Mouse (Mus musculus): ENCODE measurements around the gene Gm11114. TPM values are rescaled to one million over a fixed set of nuclear protein-coding genes. Genes with fewer than 3 reads are reported as not detected.
A peak's percentile ranks its signal among the peaks of the same experiment; 100 is the strongest.

Gm11114 gene
- not detected for total RNA-seq (2022)

DNA sequence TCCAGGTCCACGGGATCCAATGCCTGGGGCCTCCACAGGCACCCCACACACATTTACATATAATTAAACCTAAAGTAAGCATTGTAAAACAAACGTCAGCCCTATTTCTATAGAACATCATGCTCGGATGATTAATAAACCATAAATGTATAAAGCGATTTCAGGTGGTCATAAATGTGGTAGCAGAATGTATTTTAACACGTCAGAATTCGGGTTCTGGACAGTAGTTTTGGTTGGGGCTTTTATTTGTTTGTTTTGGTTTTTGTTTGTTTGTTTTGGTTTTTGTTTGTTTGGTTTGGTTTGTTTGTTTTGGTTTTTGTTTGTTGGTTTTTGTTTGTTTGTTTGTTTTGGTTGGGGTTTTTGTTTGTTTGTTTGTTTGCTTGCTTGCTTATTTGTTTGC is at the start of gene Gm11114:
TSS of gene Gm11114 (plus strand) at position 301 of the 400 bp plus-strand sequence.
- DNase-seq (ENCODE audit: low spot score in 2 of 2), result no peak

DNA sequence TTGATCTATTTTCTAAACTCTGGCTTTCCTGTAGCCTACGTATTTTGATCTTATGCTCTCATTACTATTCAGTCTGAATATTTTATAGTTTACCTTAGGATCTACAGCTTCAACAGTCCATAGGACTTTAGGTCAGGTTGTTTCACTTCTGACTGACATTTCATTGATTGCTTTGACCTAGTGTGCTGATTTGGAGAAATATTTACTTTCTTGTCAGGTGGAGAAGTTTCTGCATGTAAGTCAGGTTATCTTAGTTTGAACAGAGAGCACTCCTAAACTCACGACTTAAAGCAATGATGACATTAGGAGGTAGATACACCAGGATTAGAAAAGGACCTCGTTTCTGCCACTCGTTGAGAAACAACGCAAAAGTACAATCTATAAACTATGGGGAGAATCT is 45.7 kb upstream of the Gm11114 start:
- no peak for DNase-seq (ENCODE audit: low spot score in 2 of 2)

DNA sequence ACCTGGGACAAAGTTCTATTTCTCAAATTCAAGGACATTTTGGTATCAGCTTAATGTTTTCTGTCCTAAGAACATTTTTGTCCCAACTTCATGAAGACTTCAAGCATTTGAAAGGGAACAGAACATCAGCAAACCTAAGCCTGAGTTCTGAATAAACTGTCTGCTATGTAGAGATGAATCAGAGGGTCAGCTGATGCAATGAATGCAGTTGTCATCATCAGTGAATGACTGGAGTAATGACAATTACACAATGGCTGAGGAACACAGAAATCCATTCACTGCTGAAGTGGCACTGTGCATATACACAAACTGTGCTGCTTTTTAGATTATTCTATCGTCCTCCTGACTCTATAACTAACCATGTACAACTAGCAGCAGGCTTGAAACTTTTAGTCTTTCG is 38.5 kb upstream of the Gm11114 start:
- DNase-seq (ENCODE audit: low spot score in 2 of 2), result no peak

DNA sequence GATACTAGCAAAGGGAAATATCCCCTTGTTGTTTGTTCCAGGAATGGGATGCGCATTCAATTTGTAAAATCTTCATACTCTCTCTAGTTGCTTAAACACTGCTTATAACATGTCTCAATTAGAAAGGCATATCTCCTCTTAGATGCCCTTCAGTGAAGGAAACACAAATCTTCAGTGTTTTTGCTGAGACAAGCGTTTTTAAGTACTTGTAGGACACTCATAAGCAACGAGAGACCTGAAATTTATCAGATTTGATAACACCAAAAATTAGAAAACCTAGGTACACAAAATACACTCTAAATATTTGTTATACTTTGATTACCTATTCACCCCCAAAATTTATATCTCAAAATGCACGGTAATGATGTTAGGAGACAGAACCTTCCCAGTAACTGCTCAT is 9.7 kb upstream of the Gm11114 start:
- no peak for DNase-seq (ENCODE audit: low spot score in 2 of 2)

DNA sequence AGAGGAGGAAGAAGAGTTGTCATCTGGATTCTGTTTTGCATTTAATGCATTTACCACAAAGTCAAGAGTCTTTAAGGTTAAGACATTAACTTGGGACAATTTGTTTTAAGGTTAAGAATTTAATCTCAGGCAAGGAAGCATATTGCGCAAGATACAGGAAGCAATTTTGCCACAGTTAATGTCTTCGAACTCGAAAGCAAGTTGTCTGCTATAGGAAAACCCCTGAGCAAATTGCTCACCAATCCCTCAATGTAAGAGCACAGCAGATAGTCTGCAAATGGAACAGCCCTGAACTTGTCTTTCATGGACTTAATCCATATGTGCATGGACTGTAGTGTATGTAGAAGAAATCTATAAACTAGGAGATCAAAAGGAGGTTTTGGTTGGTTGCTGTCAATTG is 9.2 kb upstream of the Gm11114 start:
- no peak for DNase-seq (ENCODE audit: low spot score in 2 of 2)

DNA sequence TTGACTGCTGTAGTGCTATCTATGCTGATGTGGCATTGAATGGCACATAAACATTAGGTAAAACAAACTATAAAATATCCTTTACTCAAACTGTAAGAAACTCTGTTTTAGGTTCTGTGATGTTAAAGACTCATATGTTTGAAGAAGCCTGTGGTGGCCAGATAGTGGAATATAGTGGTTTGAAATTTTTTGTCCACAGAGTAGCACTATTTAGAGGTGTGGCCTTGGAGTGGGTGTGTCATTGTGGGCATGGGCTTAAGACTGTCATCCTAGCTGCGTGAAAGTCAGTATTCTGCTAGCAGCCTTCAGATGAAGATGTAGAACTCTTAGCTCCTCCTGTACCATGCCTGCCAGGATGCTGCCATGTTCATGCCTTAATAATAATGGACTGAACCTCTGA is 3.5 kb downstream of the Gm11114 start:
- no peak for DNase-seq (ENCODE audit: low spot score in 2 of 2)

DNA sequence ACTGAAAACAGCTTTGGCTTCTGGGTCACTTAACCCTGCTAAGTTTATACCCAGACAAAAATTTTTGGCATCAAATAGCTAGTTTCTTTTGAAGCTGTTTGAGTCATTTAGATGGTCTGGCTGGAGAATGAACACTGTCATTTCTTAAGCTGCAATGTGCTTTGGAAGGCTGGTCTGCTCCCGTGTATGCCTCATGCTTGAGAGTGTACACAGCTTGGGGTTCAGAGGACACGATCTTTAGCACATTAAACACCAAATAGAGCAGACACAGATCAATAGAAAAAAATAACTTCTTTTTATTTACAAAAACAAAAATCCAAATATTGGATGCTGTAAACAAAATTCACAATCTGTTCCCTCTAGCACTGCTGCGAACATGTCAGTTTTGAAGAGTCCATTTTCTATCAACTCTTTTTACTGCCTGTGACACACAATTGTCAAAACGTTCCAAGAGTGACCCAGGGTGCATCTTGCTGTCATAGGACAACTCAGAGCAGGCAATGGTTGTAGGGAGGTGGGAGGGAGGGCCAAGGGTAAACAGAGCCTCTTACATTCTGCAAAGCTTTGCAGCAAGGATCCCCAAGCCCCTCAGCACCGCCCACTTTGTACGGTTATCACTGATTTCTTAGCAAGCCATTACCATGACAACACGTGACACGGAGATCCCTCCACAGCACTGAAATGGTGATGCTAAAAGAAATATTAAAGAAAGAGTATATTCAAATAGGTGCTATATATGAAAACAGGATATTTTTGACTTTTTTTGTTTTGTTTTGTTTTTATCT is 7.8 kb downstream of the Gm11114 start:
- no peak for DNase-seq (ENCODE audit: low spot score in 2 of 2)

DNA sequence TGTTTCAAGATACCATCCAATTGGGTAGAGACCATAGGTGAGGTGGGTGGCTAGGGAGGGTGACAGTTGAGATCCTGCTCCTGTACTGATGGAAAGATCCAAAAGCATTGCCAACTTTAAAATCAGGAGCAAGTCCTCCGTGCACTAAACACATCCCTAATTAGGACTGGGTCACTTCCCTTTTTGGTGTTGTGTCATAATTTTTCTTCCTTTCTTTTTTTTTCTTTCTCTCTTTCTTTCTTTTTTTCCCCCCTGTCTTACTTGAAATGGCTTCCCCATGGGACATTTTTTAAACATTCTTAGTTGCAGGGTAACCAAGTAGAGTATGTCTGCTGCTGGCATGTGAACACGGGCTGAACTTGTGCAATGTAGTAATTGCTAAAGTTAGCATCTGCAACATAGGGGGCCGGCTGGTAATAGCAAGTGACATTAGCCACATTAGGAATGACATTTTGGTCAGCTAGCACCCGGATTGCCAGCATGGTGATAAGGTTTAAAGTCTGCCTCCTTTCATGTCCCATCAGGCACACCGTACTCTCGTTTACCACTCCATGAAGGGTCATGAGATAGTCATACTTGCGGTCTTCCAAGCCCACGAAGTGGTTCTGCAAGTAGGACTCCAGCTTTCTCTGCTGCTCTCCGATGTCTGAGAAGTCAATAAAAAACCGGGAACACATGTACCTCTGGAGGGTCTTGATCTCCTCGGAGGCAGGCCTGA is 11.7 kb downstream of the Gm11114 start:
- DNase-seq (ENCODE audit: low spot score in 2 of 2), result no peak

DNA sequence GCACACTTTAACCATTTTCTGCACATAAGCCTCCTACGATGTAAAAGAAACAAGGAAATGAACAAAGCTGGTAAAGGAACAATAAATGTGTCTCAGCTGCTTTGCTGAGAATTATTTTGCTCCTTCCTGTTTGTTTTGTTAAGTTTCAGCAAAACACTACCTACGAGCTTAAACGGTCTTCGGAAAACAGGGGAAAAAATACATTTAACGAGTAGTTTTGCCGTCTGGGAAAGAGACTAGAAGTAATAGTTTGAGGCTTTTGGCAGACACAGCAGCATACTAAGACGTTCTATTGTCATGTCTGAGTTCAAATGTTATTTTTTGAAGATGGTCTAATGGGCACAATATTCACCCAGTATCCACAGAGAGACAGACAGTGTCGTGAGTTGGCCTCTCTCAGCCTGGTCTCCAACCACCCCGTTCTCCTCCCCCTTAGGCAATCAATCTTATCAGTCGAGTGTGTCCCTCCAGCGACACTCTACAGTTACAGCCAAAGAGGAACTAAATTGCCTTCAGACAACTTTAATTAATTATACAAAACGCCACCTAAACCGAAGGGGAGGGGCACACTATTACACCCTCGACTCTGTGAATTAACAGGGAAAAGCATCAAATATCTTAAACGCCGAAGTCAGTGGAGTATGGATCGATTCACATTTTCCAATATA is 12.8 kb downstream of the Gm11114 start:
- DNase-seq (ENCODE audit: low spot score in 2 of 2), result no peak

DNA sequence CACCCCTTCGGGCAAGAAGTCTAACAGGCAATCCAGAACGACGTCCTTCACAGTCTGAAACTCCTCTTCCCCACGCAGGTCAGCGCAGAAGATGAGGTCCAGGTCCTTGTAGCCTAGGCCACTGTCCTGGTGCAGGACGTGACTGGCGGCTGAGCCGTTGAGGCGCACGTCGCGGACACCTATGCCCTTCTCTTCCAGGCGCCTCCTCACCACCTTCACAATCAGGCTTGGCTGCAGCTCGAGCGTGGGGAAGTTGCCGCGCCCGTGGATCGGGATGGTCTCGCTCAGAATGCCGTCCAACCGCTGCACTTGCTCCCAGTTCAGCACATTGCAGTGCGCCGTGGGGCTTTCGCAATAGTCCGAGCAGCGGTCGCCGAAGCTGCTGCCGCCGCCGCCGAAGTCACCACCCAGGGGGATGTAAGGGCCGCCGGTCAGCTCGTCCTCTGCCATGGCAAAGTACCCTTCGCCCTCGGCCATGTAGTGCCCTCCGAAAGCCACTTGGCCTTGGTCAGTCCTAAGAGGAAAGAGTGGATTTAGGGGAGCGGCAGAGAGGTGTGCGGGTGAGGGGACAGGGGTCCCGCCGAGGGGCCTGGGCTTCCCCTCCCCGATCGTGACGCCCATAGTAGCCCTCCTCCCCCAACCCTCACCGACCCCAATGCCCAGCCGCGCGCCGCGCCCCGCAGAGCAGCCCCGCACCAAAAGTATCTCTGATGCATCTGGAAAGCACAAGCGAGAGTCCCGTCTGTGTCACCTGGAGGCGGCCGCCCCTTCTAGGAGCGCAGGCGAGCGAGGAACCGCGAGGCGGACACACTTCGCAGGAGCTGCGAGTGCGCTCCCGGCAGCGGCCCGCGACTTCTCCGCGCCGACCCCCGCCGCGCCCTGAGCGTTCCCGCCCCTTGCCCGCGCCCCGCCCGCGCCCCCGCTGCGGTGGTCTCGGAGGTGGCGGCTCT is 14.0 kb downstream of the Gm11114 start:
- peak; percentile 10 to 12 for DNase-seq (ENCODE audit: low spot score in 2 of 2)

DNA sequence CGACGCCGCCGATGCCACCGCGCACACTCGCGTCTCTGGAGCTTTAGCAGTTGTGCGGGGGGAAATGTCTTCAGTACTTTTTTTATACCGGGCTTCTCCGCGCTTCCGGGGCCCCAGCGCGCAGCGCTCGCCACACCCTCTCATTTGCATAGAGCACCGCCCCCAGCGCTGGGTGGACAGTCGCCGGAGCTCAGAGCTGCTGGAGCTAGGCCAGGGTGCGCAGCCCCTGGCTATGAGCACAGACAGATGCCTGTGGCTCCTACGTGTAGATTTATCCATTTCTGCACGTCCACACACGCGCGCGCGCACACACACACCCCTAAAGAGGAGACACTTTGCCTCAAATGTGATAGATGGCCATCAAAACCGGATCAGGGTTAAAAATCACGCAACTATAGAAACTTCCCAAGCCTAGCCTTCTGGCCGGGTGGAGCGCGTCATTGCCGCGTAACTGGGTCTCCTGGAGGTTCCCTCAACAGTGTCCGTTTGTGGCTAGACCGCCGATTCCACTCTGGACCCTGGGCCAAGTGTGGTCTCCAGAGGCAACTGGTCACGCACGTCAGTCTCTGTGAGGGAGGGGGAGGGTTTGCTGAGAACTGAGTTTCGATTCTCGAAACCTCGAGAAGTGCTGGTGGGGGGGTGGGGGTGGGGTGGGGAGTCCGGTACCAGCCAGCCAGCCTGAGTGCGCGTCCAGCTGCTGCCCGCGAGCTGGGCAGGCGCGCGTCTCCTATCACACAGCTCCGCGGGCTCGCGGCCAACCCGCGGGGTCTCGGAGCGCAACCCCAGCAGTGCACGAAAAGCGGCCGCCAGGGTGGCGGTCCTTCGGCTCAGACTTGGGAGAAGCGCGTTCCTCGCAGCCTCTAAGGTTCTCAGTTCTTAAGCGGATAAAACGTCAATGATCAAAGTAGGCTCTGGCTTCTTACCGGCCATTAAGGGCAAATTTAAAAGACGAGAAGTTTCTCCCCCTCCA is 15.0 kb downstream of the Gm11114 start, which contains the start of gene Tent5a:
TSS of gene Tent5a (minus strand) at position 107 of the 970 bp plus-strand sequence.
- DNase-seq (ENCODE audit: low spot score in 2 of 2), result peak; percentile 49 to 73

DNA sequence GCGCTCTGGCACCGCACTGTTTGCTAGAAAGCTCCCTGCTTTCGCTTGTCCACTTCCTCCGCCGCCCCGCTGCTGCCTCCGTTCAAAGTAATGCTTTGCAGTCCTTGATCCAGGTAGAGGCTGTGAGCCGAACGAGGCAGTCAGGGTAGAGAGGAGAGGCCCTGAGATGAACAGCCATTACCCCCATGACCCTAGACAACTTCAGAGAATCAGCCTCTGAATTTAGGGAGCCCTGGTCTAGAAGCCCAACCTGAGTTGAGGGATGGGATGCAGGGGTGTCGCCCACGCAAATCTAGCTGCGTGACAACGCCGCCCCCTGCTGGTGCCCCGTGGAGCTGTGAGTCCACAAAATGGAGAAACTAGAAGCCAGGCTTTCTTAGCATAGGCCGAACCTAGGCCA is 15.7 kb downstream of the Gm11114 start:
- peak; percentile 72 to 75 for DNase-seq (ENCODE audit: low spot score in 2 of 2)

DNA sequence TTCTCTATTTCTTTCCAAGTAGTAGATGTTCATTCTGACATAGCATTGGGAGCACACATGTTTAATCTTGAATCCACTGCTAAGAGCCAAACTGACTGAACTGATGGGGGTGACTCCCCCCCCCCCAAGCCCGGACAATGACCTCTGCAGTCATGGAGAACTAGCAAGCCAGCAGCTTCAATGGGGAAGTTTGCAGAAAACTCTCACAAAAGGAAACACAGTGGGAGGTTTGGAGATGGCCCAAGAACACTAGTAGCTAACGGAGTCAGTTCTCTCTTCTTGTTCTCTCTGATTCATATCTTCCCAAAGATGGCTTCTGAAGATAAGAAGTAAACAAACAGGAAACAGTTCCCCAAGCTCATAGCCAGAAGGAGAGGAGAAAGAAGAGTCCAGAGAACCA is 18.9 kb downstream of the Gm11114 start:
- no peak for DNase-seq (ENCODE audit: low spot score in 2 of 2)

DNA sequence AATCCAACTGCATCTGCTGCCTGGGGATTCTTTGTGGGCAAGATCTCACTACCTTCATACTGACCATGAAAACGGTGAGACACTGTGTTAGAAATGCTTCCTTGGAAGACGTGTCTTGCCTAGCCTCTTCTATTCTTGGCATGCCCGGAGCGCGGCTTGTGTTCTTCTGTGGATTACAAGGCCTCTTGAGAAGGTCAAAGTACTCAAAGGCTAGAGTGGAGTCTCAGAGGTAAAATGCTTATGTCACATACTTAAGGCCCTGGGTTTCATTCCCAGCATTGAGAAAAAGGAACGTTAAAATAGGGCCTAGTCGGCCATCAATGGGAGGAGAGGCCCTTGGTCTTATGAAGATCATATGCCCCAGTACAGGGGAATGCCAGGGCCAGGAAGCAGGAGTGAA is 23.5 kb downstream of the Gm11114 start:
- DNase-seq (ENCODE audit: low spot score in 2 of 2), result no peak

DNA sequence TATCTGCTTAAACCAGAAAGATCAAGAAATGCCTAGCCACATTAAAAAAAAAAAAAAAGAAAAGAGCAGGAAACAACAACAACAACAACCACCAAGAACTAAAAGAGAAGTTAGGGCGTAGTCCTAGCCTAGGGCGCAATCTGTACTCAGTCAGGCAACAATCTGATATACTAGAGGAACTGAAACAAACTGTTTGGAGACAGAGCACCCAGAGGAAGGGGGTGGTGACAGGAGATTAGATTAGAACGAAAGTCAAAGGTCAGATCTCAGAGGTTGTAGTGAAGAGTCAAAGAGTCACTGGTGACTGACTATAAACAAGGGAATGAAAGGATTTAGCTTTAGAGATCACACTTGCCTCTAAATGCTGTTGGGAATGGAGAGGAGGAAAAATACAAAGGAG is 27.7 kb downstream of the Gm11114 start:
- no peak for DNase-seq (ENCODE audit: low spot score in 2 of 2)

DNA sequence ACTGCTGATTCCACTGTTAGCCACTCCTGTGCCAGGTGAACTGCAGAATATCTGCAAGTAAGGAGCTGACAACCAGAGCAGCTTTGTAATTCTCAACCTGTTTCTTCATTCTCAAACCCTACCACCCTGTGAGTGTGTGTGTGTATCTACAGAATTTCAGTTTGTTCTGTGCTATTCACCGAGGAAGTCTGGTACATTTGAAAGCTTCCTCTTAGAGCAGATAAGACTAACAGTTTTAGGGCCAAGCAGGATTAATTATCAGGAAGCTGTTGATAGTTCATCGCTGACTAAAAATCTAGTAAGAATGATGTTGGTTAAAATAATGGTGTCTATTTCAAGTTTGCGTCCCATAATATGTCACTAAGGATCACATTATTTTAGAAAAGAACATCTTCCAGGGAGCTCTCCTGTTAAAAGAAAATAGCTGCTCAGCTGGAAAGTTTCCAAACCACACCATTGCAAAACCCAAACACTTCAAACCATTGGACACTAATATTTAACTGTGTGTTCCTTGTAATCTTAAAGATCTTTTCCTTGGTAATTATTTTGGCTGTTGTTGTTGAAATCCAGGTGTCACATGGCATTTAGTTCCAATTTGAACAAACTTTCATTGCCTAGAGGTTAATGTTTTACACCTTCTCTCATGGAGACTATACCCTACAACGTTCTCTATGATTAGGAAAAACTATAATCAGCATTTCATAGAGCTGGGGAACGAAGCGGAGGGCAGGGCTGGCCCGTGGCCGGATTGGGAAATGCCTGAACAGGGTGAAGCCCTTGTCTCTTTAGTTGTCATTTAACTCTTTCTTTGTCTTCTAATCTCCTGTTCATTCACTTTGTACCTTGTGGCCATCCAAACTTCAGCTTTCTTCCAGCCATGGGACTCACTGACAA is 30.6 kb downstream of the Gm11114 start:
- no peak for DNase-seq (ENCODE audit: low spot score in 2 of 2)

DNA sequence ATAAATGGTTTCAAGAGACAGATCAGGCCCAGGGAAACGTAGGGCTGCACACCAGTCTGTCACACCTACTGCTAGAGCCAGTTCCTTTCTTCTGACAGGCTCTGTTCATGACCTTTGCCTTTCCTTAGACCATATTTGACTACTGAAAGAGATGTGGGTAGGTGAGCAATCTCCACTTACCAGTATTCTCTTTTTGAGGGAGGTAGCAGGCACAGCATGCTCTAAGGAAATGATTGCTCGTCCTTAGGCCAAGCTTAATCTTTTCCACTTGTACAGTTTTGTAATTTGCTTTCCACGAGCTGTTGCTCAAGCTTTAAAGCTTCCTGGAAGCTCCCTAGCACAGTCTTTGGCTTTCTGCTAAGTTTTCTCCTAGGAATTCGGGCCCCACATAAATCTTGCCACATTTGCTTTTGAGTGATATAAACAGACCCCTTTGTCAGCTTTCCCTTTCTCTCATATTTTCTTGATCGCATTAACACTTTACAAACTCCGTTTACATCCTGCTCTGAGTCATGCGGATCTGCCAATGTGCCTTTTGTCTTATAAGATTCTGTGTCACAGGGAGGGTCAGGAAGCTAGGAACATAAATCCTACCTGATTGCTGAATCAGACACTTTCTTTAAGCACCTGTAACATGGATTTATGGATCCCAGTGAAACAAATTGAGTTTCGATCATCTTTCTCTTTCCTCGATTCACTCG is 35.4 kb downstream of the Gm11114 start:
- no peak for DNase-seq (ENCODE audit: low spot score in 2 of 2)

DNA sequence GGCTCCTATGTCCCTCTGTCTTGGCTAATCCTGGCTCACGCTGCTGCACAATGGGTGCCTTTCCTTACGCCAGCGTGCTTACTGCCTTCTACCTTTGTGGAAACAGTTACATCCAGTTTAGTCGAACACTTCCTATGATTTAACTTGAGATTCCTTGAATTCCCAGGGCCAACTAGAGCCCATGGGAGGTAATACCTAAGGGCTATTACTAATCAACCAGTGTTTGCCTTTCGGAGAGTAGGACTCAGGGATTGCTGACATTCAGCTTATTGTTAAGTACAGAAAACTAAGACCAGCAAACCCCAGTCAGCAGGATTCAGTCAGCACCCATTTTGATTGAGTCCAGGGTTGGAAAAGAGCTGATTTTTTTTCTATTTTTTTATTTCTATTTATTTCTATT is 43.0 kb downstream of the Gm11114 start:
- DNase-seq (ENCODE audit: low spot score in 2 of 2), result no peak
